Mouse (Mus musculus) liver, adult 2 months (tissue): ENCODE measurements at regions not wholly inside any gene's neighbourhood (a gene's known extent, or its start where the extent isn't known, plus 50 kb on each side); places are given as distances from the start of the nearest gene placed in this dataset.
A peak's percentile ranks its signal among the peaks of the same experiment; 100 is the strongest.

Source experiments
- DNase-seq: peaks from one replicate; pipeline ENCODE4 v3.0.0-alpha.2; 2011; ENCODE audit warnings: low read depth, low spot score; ENCODE audit errors: extremely low read depth
- H3K27ac ChIP-seq: fragments of 200-500 bp; replicated peaks from 2 replicates; pipeline ENCODE4 v1.5.1; 2012; ENCODE audit warnings: low read depth, mild to moderate bottlenecking, control low read depth, inconsistent platforms, low read length; ENCODE audit not compliant: insufficient read depth
- H3K27me3 ChIP-seq: fragments of 200-500 bp; 2 replicates; pipeline ENCODE4 v1.6.1; 2012; ENCODE audit warnings: mild to moderate bottlenecking, moderate library complexity, low read length, inconsistent platforms; ENCODE audit not compliant: control insufficient read depth, insufficient read depth
- H3K36me3 ChIP-seq: fragments of 200-500 bp; 2 replicates; pipeline ENCODE4 v1.6.1; 2012; ENCODE audit warnings: low read length, inconsistent platforms; ENCODE audit not compliant: control insufficient read depth, insufficient read depth
- H3K4me1 ChIP-seq: fragments of 200-500 bp; 2 replicates; pipeline ENCODE4 v1.6.1; 2011; ENCODE audit warnings: low read length; ENCODE audit not compliant: control insufficient read depth, insufficient read depth
- H3K4me3 ChIP-seq: fragments of 200-500 bp; 2 replicates; pipeline ENCODE4 v1.5.1; 2011; ENCODE audit warnings: low read depth, mild to moderate bottlenecking, control low read depth, low read length, moderate library complexity; ENCODE audit not compliant: insufficient read depth
- H3K79me2 ChIP-seq: fragments of 200-500 bp; 2 replicates; pipeline ENCODE4 v1.6.1; 2012; ENCODE audit warnings: inconsistent platforms, mild to moderate bottlenecking, low read length, moderate library complexity; ENCODE audit not compliant: control insufficient read depth, insufficient read depth
- H3K9ac ChIP-seq: fragments of 200-500 bp; 2 replicates; pipeline ENCODE4 v1.6.1; 2012; ENCODE audit warnings: low read depth, mild to moderate bottlenecking, control low read depth, inconsistent platforms, low read length
- CTCF ChIP-seq: fragments of 200-500 bp; IDR thresholded peaks from 2 replicates; pipeline ENCODE4 v1.5.1; 2011; ENCODE audit warnings: low read depth, low read length, control low read depth
- POLR2A ChIP-seq: fragments of 200-500 bp; IDR thresholded peaks from 2 replicates; pipeline ENCODE4 v1.6.1; 2011; ENCODE audit warnings: low read length, control low read depth; ENCODE audit not compliant: insufficient read depth; ENCODE audit errors: extremely low read depth
- WGBS: fragments of 180-500 bp; shearing (Covaris S2); methylation state at CpG from one replicate; pipeline ENCODE4 v1.1.7; 2018; 5-methylcytosine and 5-hydroxymethylcytosine counted together

GRCm38 (mm10) chr4:127549018-127549417, 191.0 kb upstream of the Gjb5 start:
- no peak overlapping the region for H3K27ac ChIP-seq
- no peaks in the 10 kb centered on the region for H3K79me2 ChIP-seq
- no peaks in the 10 kb centered on the region for H3K27me3 ChIP-seq
- no peaks in the 10 kb centered on the region for H3K4me1 ChIP-seq
- H3K9ac ChIP-seq: no peak overlapping the region
- DNase-seq: no peak
- 61% methylated on average over 6 of the region's 6 CpGs for WGBS
- H3K36me3 ChIP-seq: no peaks in the 10 kb centered on the region
- TF ChIP-seq CTCF (no peak), POLR2A (no peak)
- no peak overlapping the region for H3K4me3 ChIP-seq

DNA sequence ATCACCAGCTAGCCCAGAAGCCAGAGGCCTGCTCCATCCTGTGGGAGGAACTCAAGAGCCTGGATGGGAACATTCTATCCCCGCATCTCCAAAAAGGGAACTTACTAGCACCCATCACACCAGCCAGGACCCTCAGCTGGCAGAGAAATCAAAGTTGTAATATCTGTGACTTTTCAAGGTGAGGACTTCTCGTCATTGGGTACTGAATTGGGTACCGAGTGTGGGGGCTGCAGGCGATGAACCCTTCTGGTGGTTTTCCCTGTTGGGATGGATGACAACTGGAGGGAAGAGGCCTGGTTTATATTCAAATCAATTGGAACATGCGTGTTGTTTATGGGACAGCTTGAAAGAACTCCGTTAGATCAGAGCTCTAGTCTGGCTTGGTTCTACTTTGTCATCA, 187.1 kb upstream of the Gjb5 start:
- no peak overlapping the region for H3K9ac ChIP-seq
- WGBS: 94% methylated on average over 6 of the region's 6 CpGs
- no peak overlapping the region for H3K4me3 ChIP-seq
- no peaks in the 10 kb centered on the region for H3K4me1 ChIP-seq
- no peak overlapping the region for H3K27ac ChIP-seq
- DNase-seq: no peak
- no peaks in the 10 kb centered on the region for H3K27me3 ChIP-seq
- no peaks in the 10 kb centered on the region for H3K79me2 ChIP-seq
- no peaks in the 10 kb centered on the region for H3K36me3 ChIP-seq
- TF ChIP-seq POLR2A: no peak
- no peak for TF ChIP-seq CTCF

- WGBS: 80% methylated on average over 2 of the region's 2 CpGs
- Histone ChIP-seq H3K27ac (no peak overlapping the region), H3K4me3 (no peak overlapping the region), H3K4me1 (no peaks in the 10 kb centered on the region), H3K27me3 (no peaks in the 10 kb centered on the region), H3K36me3 (no peaks in the 10 kb centered on the region), H3K79me2 (no peaks in the 10 kb centered on the region), H3K9ac (no peak overlapping the region)
- DNase-seq: no peak
- no peak for TF ChIP-seq POLR2A
- TF ChIP-seq CTCF: no peak
These were observed 185.3 kb upstream of the Gjb5 start for GRCm38 (mm10) chr4:127543276-127543675.

- WGBS: 57% methylated on average over 4 of the region's 4 CpGs
- Histone ChIP-seq H3K4me3 (no peak overlapping the region), H3K27me3 (no peaks in the 10 kb centered on the region), H3K9ac (no peak overlapping the region), H3K27ac (no peak overlapping the region), H3K79me2 (no peaks in the 10 kb centered on the region), H3K4me1 (no peaks in the 10 kb centered on the region), H3K36me3 (no peaks in the 10 kb centered on the region)
- no peak for DNase-seq
- TF ChIP-seq POLR2A: no peak
- TF ChIP-seq CTCF: no peak
These were observed 184.8 kb upstream of the Gjb5 start for GRCm38 (mm10) chr4:127542771-127543170.

DNA sequence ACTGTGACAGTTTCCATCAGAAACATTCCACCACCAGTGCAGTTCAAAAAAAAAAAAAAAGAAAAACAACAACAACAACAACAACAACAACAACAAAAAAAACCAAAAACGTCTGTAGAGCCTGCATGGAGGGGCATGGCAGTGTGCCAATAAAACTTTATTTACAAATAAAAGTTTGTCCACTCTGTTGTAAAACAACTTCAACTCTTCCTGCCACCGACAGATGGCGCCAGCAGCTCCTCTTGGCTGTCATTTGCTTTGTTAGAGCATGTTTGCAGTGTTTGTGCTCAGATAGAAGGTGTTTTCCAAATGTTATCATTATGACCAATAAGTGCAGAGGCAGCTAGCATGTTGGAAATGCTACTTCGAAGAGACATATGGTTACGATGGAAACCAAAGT, 179.0 kb upstream of the Gjb5 start:
- Histone ChIP-seq H3K4me1 (no peaks in the 10 kb centered on the region), H3K9ac (no peak overlapping the region), H3K27ac (no peak overlapping the region), H3K4me3 (no peak overlapping the region), H3K79me2 (no peaks in the 10 kb centered on the region), H3K36me3 (no peaks in the 10 kb centered on the region), H3K27me3 (no peaks in the 10 kb centered on the region)
- DNase-seq: no peak
- TF ChIP-seq CTCF (peak; percentile 47; the same call in 1 of the 2 replicates), POLR2A (no peak)
- 48% methylated on average over 5 of the region's 5 CpGs for WGBS

DNA sequence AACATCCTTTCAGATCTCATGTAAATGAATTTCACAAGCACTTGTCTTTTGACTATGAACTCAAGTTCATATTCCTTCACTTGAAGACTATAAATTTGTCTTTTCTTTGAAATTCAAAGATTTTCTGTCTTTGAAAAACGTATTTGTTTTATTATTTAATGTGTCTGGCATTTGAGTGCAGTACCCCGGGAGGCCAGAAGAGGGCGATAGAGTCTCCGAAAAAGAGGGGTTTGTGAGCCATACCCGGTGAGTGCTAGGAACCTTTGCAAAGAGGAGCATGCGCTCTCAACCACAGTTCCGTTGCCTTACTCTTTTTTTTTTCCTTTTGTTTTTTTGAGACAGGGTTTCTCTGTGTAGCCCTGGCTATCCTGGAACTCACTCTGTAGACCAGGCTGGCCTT, 177.6 kb upstream of the Gjb5 start:
- H3K27ac ChIP-seq: no peak overlapping the region
- no peaks in the 10 kb centered on the region for H3K27me3 ChIP-seq
- no peak overlapping the region for H3K9ac ChIP-seq
- no peak for TF ChIP-seq POLR2A
- peak; percentile 49 for TF ChIP-seq CTCF
- no peaks in the 10 kb centered on the region for H3K79me2 ChIP-seq
- no peaks in the 10 kb centered on the region for H3K4me1 ChIP-seq
- no peaks in the 10 kb centered on the region for H3K36me3 ChIP-seq
- WGBS: 76% methylated on average over 7 of the region's 7 CpGs
- H3K4me3 ChIP-seq: no peak overlapping the region
- no peak for DNase-seq

DNA sequence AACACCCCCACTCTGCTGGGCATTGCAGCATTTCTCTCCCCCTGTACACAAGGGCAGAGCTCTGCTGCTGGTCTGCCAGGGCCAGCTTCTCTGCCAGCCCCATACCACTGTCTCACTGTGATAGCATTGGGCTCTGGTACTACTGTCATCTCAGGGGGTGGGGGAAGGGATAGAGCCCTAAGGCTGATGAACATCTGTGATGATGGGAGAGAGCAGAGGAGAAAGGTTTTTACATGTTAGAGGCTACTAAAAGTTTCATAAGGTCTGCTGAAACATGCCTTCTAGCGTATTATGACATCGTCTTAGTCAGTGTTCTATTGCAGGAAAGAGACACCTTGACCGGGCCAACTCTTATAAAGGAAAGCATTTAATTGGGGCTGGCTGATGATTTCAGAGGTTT, 176.4 kb upstream of the Gjb5 start:
- Histone ChIP-seq H3K27ac (no peak overlapping the region), H3K4me1 (no peaks in the 10 kb centered on the region), H3K4me3 (no peak overlapping the region), H3K27me3 (no peaks in the 10 kb centered on the region), H3K79me2 (no peaks in the 10 kb centered on the region), H3K36me3 (no peaks in the 10 kb centered on the region), H3K9ac (no peak overlapping the region)
- TF ChIP-seq POLR2A: no peak
- TF ChIP-seq CTCF: no peak
- WGBS: 94% methylated on average over 3 of the region's 3 CpGs
- no peak for DNase-seq
